Mouse (Mus musculus) heart, postnatal 0 days (tissue): ENCODE measurements around the gene Rorc. TPM values are rescaled to one million over a fixed set of nuclear protein-coding genes. Genes with fewer than 3 reads are reported as not detected.

ENCODE experiments used
- ATAC-seq: fragments of 200-750 bp; cut with Nextera tagmentation; 2 replicates; pipeline ENCODE4 v1.8.0; 2017; ENCODE audit warnings: low read depth, moderate number of reproducible peaks, moderate library complexity; ENCODE audit not compliant: insufficient read depth
- DNase-seq: peaks from one replicate; pipeline ENCODE4 v3.0.0-alpha.2; 2016; ENCODE audit warnings: low spot score
- H3K27ac ChIP-seq: fragments of 300-500 bp; sonication (generic); 2 replicates; pipeline ENCODE4 v1.5.1; 2014; ENCODE audit warnings: low read depth, mild to moderate bottlenecking
- H3K27me3 ChIP-seq: fragments of 300-500 bp; sonication (generic); 2 replicates; pipeline ENCODE4 v1.6.1; 2014; ENCODE audit warnings: low read length, mixed read lengths; ENCODE audit not compliant: control insufficient read depth, insufficient read depth
- H3K36me3 ChIP-seq: fragments of 300-500 bp; sonication (generic); replicated peaks from 2 replicates; pipeline ENCODE4 v1.6.1; 2014; ENCODE audit warnings: low read length, mixed read lengths; ENCODE audit not compliant: control insufficient read depth, insufficient read depth
- H3K4me1 ChIP-seq: fragments of 300-500 bp; sonication (generic); 2 replicates; pipeline ENCODE4 v1.6.1; 2014; ENCODE audit warnings: antibody characterized with exemption; ENCODE audit not compliant: control insufficient read depth, insufficient read depth
- H3K4me2 ChIP-seq: fragments of 300-500 bp; sonication (generic); 2 replicates; pipeline ENCODE4 v1.6.1; 2014; ENCODE audit warnings: low read depth, mild to moderate bottlenecking, low read length, moderate library complexity
- H3K4me3 ChIP-seq: fragments of 300-500 bp; sonication (generic); 2 replicates; pipeline ENCODE4 v1.5.1; 2014; ENCODE audit warnings: low read depth, low read length
- H3K9ac ChIP-seq: fragments of 300-500 bp; sonication (generic); replicated peaks from 2 replicates; pipeline ENCODE4 v1.6.1; 2014; ENCODE audit warnings: low read depth, low read length, mixed read lengths
- H3K9me3 ChIP-seq: fragments of 300-500 bp; sonication (generic); replicated peaks from 2 replicates; pipeline ENCODE4 v1.6.1; 2016; ENCODE audit warnings: low read length; ENCODE audit not compliant: control insufficient read depth
- CTCF ChIP-seq: IDR thresholded peaks from 2 replicates; pipeline ENCODE4 v1.5.1; 2016; ENCODE audit warnings: antibody characterized with exemption, control low read depth, low read depth
- EP300 ChIP-seq: IDR thresholded peaks from 2 replicates; pipeline ENCODE4 v1.6.1; 2016; ENCODE audit warnings: antibody characterized with exemption, low read depth
- WGBS: fragments of 180-500 bp; shearing (Covaris S2); extraction: QIAGEN DNeasy Blood & Tissue Kit; methylation state at CpG from one replicate; pipeline ENCODE4 v1.1.7; 2014; 5-methylcytosine and 5-hydroxymethylcytosine counted together
- polyA plus RNA-seq: library from polyadenylated mRNA; unstranded; fragments of >200 nt; fragmentation: Nextera tagmentation; extraction: Ambion mirVana; gene quantifications from 2 replicates; pipeline ENCODE4 v1.2.1, GENCODE M21; 2015
- total RNA-seq: library from RNA; depleted of rRNA; stranded (reverse); fragments of >200 nt; gene quantifications from 2 replicates; pipeline ENCODE4 v1.2.3, GENCODE M21; 2014; ENCODE audit warnings: low replicate concordance

Rorc gene
- total and polyA plus RNA-seq, 2 experiments from 2014 or later, result 13.5 to 55.0 TPM

- H3K4me3 ChIP-seq, result no peak overlapping the region
- H3K27me3 ChIP-seq, result peaks cover under 1% of the 10 kb centered on the region; the same call in 1 of the 2 replicates
- no peak for DNase-seq
- ATAC-seq, result no peak
- TF ChIP-seq CTCF (no peak), EP300 (no peak)
- no peak overlapping the region for H3K9ac ChIP-seq
- no peak overlapping the region for H3K4me2 ChIP-seq
- WGBS, result 27% methylated on average over 2 of the region's 2 CpGs
- H3K4me1 ChIP-seq, result peaks cover 17% of the 10 kb centered on the region; the same call in 1 of the 2 replicates
- H3K27ac ChIP-seq, result no peak overlapping the region
- no peaks in the 10 kb centered on the region for H3K36me3 ChIP-seq
- H3K9me3 ChIP-seq, result no peaks in the 10 kb centered on the region
Observed at GRCm38 (mm10) chr3:94369709-94370108, 2.9 kb upstream of the Rorc start.

- peak; percentile 93 for DNase-seq
- H3K9ac ChIP-seq, result no peak overlapping the region; the same call in 1 of the 2 replicates
- H3K27ac ChIP-seq, result peak overlapping the region; percentile 47; the same call in 1 of the 2 replicates
- H3K27me3 ChIP-seq, result no peaks in the 10 kb centered on the region
- no peaks in the 10 kb centered on the region for H3K36me3 ChIP-seq
- peaks cover 17% of the 10 kb centered on the region; the same call in 1 of the 2 replicates for H3K4me1 ChIP-seq
- peak; percentile 82 for ATAC-seq
- H3K4me2 ChIP-seq, result peak overlapping the region; percentile 48
- WGBS, result 6% methylated on average over 11 of the region's 11 CpGs
- TF ChIP-seq EP300 (peak; percentile 82), CTCF (no peak)
- H3K4me3 ChIP-seq, result peak overlapping the region; percentile 25
- no peaks in the 10 kb centered on the region for H3K9me3 ChIP-seq
Observed at GRCm38 (mm10) chr3:94371637-94372036, 957 bp upstream of the Rorc start.

- no peaks in the 10 kb centered on the region for H3K27me3 ChIP-seq
- no peaks in the 10 kb centered on the region for H3K36me3 ChIP-seq
- H3K4me3 ChIP-seq, result peak overlapping the region; percentile 25
- TF ChIP-seq EP300 (no peak), CTCF (no peak)
- peak overlapping the region; percentile 47; the same call in 1 of the 2 replicates for H3K27ac ChIP-seq
- 5% methylated on average over 3 of the region's 3 CpGs for WGBS
- peaks cover 17% of the 10 kb centered on the region; the same call in 1 of the 2 replicates for H3K4me1 ChIP-seq
- H3K9ac ChIP-seq, result no peak overlapping the region; the same call in 1 of the 2 replicates
- no peak for ATAC-seq
- H3K4me2 ChIP-seq, result peak overlapping the region; percentile 48
- no peak for DNase-seq
- H3K9me3 ChIP-seq, result no peaks in the 10 kb centered on the region
Observed at GRCm38 (mm10) chr3:94372038-94372437, 556 bp upstream of the Rorc start.

- Histone ChIP-seq H3K27ac (peak overlapping the region; percentile 49; the same call in 1 of the 2 replicates), H3K9ac (peak overlapping the region; percentile 43; the same call in 1 of the 2 replicates), H3K36me3 (no peaks in the 10 kb centered on the region), H3K4me3 (peak overlapping the region; percentile 48), H3K9me3 (no peaks in the 10 kb centered on the region), H3K4me1 (peaks cover 17% of the 10 kb centered on the region; the same call in 1 of the 2 replicates), H3K27me3 (no peaks in the 10 kb centered on the region), H3K4me2 (peak overlapping the region; percentile 72)
- ATAC-seq (no peak), DNase-seq (no peak)
- 9% methylated on average over 6 of the region's 10 CpGs for WGBS
- no peak for TF ChIP-seq EP300
- no peak for TF ChIP-seq CTCF
Observed at GRCm38 (mm10) chr3:94373090-94373489, 496 bp downstream of the Rorc start.

- no peaks in the 10 kb centered on the region for H3K9me3 ChIP-seq
- ATAC-seq (0 out of 2 replicates have a peak, but pooled peaks have one; percentile 10), DNase-seq (no peak)
- H3K27me3 ChIP-seq, result no peaks in the 10 kb centered on the region
- peak overlapping the region; percentile 48 for H3K4me3 ChIP-seq
- H3K4me1 ChIP-seq, result peaks cover 17% of the 10 kb centered on the region; the same call in 1 of the 2 replicates
- peak overlapping the region; percentile 43; the same call in 1 of the 2 replicates for H3K9ac ChIP-seq
- WGBS, result 2% methylated on average over 5 of the region's 5 CpGs
- H3K36me3 ChIP-seq, result no peaks in the 10 kb centered on the region
- TF ChIP-seq CTCF (no peak), EP300 (no peak)
- peak overlapping the region; percentile 72 for H3K4me2 ChIP-seq
- no peak overlapping the region for H3K27ac ChIP-seq
Observed at GRCm38 (mm10) chr3:94373597-94374011, 1.0 kb downstream of the Rorc start.

GRCm38 (mm10) chr3:94374636-94375035 is 2.0 kb downstream of the Rorc start:
- Histone ChIP-seq H3K4me1 (peaks cover 16% of the 10 kb centered on the region; the same call in 1 of the 2 replicates), H3K9ac (no peak overlapping the region), H3K4me2 (peak overlapping the region; percentile 25; the same call in 1 of the 2 replicates), H3K27me3 (no peaks in the 10 kb centered on the region), H3K27ac (no peak overlapping the region), H3K36me3 (no peaks in the 10 kb centered on the region), H3K4me3 (no peak overlapping the region), H3K9me3 (no peaks in the 10 kb centered on the region)
- no peak for ATAC-seq
- no peak for TF ChIP-seq EP300
- TF ChIP-seq CTCF, result no peak
- no peak for DNase-seq
